Mouse (Mus musculus): Measurements from ENCODE around the gene M1ap. TPM values are rescaled to one million over a fixed set of nuclear protein-coding genes. Genes with fewer than 3 reads are reported as not detected.

M1ap gene
- total RNA-seq, 2 experiments from 2014 or later = not detected

DNA sequence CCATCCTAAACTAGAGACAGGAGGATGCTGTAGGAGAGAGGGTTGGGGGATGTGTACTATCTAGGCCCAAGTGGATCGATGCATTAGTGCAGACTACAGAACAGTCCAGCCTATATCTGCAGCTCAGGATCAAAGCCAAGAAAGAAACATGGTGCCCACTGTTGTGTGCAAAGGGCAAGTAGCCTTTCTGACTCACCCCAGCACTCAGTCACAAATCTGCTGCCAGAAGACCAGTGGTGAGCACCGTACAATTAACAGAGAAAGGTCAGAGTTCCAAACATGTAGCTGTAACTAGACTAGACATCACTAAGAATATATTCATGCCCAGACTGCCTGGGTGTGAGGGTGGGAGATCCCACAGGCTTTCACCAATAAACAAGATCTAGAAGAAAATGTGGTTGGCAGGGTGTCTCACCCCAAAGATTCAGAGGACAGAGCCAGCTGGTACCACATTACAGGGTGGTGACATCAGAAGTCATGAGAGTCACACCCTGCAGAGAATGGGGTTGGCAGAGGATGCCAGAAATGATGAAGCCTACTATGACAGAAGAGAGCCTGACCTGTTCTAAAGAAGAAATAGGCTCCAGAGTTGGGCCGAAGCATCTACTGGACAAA is 12.0 kb upstream of the M1ap start:
- no peak for DNase-seq (ENCODE audit: low spot score in 2 of 2)

- peak; percentile 70 to 74 for DNase-seq (ENCODE audit: low spot score in 2 of 2)
Observed at GRCm38 (mm10) chr6:82939167-82939912, 7.4 kb upstream of the M1ap start, which contains the start of gene Sema4f. Gene Sema4f, minus strand, starts transcription at chr6:82939769.

GRCm38 (mm10) chr6:82940765-82941164 is 5.9 kb upstream of the M1ap start:
- no peak for DNase-seq (ENCODE audit: low spot score in 2 of 2)

GRCm38 (mm10) chr6:82945750-82946149 is 952 bp upstream of the M1ap start:
- no peak for DNase-seq (ENCODE audit: low spot score in 2 of 2)

GRCm38 (mm10) chr6:82956553-82957251 is 10.0 kb downstream of the M1ap start:
- DNase-seq (ENCODE audit: low spot score in 2 of 2) = no peak

DNA sequence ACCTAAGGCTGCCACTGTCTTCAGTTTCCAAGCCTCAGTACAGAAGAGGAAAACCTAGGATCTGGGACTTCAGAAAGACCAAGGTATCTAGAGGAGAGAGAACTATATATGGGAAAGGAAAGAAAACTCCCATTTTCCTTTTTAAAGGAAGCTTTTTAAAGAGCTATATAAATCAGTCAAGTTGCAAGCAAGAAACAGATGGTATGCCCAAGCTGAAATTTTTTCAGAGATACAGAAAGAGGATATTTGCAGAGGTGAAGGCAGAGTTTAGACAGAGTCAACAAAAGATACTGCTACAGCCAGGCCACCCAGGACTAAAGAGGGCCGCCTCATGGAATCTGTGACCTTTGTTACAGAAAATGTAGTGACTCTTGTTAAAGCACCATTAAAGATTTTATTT is 15.0 kb downstream of the M1ap start:
- no peak for DNase-seq (ENCODE audit: low spot score in 2 of 2)

GRCm38 (mm10) chr6:82969249-82970084 is 22.8 kb downstream of the M1ap start:
- DNase-seq (ENCODE audit: low spot score in 2 of 2) = no peak

DNA sequence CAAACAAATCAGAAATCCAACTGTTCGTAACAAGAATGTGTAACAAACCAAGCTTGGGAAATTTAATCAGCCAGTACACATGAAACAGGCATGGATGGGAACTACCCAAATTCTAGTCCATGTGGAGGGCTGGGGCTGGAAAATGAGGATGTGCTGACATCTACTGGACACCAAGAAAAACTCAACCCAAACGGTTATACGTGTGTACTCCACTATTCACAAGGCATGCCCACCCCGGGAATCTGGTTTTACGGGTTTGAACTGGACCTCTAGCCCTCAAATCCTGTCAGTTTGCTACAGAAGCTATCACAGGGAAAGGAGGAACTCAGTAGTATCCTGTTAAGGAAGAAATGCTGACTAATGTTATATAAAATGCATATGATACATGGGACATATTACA is 24.3 kb downstream of the M1ap start:
- peak; percentile 64 to 75 for DNase-seq (ENCODE audit: low spot score in 2 of 2)

GRCm38 (mm10) chr6:82987411-82987971 is 40.8 kb downstream of the M1ap start:
- no peak for DNase-seq (ENCODE audit: low spot score in 2 of 2)

GRCm38 (mm10) chr6:82993696-82994095 is 47.0 kb downstream of the M1ap start:
- no peak for DNase-seq (ENCODE audit: low spot score in 2 of 2)

GRCm38 (mm10) chr6:82994372-82994771 is 47.7 kb downstream of the M1ap start:
- DNase-seq (ENCODE audit: low spot score in 2 of 2) = no peak

DNA sequence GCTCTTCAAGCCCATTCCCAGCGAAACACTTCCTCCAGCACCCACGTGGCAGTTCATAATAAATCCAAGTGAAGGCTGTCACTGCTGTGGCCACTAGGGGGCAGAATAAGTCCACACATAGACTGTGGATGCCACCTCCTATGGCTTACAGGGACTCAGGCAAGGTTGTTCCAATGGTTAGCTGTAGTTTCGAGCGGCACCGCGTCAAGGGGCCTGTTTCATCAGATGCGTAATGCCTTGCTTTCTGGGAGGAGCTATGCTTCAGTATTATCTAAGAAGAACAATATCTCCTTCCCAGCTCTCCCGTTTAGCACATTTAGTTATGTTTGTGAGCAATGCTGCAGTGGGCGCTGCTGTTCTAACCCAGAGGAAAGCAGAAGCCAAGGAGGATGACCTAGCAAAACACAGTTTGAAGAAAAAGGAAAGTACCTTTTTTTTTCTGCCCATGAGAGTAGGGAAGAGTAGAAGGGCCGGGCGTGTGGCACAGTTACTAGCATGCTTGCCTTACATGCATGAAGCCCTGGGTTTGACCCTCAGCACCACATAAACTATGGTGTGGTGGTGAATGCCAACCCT is 50.1 kb downstream of the M1ap start:
- peak; percentile 91 to 93 for DNase-seq (ENCODE audit: low spot score in 2 of 2)

GRCm38 (mm10) chr6:82997511-82998102 is 50.9 kb downstream of the M1ap start:
- no peak for DNase-seq (ENCODE audit: low spot score in 2 of 2)

DNA sequence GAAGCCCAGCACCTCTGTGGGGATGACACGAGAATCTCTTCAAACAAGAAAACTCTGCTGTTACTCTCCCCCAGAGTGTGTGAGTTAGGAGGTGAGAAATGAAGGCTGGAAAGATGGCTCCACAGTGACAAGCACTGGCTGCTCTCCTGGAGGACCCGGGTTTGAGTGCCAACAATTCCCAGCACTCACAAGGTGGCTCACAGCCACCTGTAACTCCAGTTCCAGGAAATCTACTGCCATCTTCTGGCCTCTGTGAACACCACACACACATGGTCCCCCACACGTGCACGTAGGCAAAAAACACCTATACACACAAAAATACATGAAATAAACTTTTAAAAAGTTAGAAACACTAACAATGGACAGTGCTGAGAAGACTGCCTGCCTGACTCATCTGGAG is 51.6 kb downstream of the M1ap start:
- DNase-seq (ENCODE audit: low spot score in 2 of 2) = no peak

DNA sequence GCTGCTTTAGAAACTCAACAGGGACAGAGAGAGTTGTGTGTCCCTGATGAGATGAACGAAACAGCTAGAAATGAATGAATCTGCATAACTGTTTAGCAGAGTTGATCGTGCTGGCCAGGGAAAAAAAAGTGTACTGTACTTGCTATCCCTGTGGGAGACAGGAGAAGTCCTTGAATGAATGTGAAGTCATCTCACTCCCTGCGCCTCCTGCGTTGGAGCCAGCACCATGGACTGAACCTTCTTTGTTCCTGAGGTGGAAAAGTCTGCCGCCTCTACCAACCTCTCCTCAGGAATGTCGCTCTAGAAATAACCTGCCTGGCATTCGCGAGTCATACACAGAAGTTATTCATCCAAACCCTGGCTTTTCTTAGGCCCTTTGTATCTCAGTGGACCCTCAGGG is 53.3 kb downstream of the M1ap start:
- DNase-seq (ENCODE audit: low spot score in 2 of 2) = no peak

DNA sequence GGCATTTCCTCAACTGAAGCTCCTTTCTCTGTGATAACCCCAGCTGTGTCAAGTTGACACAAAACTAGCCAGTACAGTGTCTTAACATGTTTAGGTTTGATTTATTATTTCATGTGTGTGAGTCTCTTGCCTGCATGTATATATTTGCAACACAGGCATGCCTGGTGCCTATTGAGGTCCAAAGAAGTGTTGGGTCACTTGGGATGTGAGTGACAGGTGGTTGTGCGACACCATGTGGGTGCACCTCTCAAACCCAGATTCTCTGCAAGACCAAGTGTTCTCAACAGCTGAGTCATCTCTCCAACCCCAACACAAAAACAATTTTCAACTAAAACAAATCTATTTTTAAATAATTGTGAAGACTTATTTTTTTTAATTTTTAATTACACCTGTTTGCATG is 56.4 kb downstream of the M1ap start:
- DNase-seq (ENCODE audit: low spot score in 2 of 2) = no peak

GRCm38 (mm10) chr6:83003850-83004249 is 57.1 kb downstream of the M1ap start:
- DNase-seq (ENCODE audit: low spot score in 2 of 2) = no peak

GRCm38 (mm10) chr6:83004309-83004708 is 57.6 kb downstream of the M1ap start:
- DNase-seq (ENCODE audit: low spot score in 2 of 2) = no peak

- no peak for DNase-seq (ENCODE audit: low spot score in 2 of 2)
Observed at GRCm38 (mm10) chr6:83004872-83005271, 58.2 kb downstream of the M1ap start.

DNA sequence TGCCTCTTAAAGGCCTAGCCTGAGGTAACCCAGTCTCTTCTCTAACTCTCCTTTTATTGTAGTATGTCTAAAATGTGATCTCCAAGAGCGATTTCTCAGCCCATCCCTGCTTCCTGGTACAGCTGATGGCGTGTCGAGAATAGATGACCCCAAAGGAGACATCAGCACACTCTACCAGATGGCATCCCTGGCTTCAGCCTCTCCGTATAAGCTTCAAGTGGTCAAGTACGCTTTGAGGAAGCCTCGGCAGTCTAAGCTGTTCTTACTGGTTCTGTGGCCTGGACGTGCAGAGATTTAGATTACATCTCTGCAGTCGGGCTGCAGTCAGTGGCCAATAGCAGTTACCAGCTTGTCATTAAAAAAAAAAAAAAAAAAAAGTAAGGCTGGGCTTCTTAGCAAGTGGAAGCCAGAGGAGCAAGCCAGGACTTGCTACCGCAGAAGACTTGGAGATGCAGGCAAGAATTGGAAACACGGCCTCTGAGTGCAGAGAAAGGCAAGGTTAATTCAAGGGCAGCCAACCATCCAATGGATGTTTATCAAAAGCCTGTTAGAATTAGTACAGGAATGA is 58.8 kb downstream of the M1ap start:
- no peak for DNase-seq (ENCODE audit: low spot score in 2 of 2)

Measured in layer of hippocampus, postnatal 10 days (tissue).